Mouse (Mus musculus): ENCODE measurements at regions not wholly inside any gene's neighbourhood (a gene's known extent, or its start where the extent isn't known, plus 50 kb on each side); places are given as distances from the start of the nearest gene placed in this dataset.

DNA sequence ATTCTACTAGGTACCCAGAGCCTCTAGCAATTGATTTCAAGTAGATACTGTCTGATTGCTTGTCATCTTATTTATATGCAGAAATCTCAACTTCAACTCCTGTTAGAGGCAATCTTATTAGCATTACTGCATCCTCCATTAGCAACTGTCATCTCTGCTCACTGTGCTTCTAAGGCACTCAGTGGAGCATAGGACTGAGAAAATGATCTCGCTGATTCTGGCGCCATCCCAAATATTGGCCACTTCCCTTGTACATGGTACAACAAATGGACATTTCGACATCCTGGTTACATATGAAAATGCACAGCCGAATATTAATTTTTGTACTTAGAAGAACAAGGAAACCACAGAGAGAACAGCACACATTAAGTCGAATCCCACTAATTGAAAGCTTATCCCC lies 329.7 kb upstream of the G2e3 start:
- DNase-seq (ENCODE audit: low spot score in 2 of 2) = no peak

DNA sequence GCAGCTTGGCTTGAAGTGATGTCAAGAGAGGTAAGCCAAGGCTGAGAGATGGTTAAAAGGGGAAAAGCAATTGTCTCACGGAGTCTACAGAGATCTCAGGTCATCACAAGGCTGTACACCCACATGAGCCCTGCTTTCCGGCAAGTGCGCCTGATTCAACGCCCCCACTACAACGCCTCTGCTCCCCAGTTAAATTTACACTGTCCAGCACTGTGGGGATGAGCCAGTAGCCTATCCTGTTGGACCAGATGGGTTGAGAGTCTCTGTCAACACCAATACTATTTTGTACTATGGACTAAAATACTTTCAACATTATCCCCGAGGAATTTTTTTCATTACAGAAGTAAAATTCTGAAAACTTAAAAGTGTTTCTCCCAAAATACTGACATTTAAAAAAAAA lies 331.8 kb upstream of the G2e3 start:
- DNase-seq (ENCODE audit: low spot score in 2 of 2) = no peak

DNA sequence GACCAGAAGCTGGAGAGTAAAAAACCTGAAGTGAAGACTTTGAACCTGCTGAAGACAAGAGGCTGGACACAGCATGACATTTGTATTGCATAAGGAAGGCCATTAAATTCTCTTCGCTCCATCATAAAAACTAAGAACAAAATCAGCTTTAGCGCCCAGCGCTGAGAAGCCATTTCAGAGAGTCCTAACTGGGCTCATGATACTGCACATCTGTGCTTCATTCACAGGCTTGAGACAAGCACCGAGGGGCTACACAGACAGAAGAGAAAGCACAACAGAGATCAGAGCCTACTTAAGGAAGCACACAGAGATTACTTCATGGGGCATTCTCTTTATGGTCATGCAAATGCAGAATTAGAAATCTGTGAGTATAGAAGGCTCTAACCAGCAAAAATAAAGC lies 338.2 kb upstream of the G2e3 start:
- no peak for DNase-seq (ENCODE audit: low spot score in 2 of 2)

- no peak for DNase-seq (ENCODE audit: low spot score in 2 of 2)
Measured at GRCm38 (mm10) chr12:51001722-51002592, 345.9 kb upstream of the G2e3 start.

DNA sequence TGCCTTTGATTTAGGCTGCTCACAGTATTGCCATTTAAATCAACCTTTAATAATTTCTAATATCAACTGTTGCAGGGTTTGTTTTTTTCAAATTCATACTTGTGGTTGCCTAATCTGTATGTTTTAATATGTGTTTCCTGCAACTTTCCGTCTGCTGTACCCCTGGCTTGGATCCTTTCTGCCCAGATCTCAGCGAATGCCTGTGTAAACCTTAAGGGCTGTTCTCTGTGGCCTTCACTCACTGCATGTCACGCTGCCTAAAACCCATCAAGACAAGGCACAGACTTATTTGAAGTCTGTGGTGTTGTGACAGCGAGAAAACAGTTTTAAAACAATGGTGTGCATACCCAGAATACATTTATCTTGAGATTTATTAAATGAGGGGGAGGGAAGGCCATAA lies 346.8 kb upstream of the G2e3 start:
- no peak for DNase-seq (ENCODE audit: low spot score in 2 of 2)

- DNase-seq (ENCODE audit: low spot score in 2 of 2) = no peak
Measured at GRCm38 (mm10) chr12:51000281-51001075, 347.4 kb upstream of the G2e3 start.

- DNase-seq (ENCODE audit: low spot score in 2 of 2) = peak; percentile 28 to 68
Measured at GRCm38 (mm10) chr12:50999295-51000237, 348.3 kb upstream of the G2e3 start.

DNA sequence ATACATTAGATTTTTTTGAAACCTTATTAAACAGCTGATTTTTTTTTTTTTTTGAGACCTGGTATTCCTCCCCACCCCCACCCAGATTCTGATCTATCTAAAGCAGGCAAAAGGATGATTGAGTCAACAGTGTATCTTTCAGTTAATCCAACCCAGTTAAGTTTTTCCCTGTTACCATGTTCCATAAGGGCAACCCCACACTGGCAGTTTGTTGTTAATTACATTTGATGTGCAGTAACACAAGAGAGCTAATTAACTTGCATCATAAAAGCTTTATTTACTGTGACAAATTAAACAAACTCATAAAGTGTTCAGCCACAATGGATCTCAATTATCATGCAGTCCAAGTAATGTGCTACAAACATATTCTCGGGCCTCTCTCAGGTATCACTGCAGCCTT lies 346.8 kb upstream of the Prkd1 start:
- DNase-seq (ENCODE audit: low spot score in 2 of 2) = no peak

DNA sequence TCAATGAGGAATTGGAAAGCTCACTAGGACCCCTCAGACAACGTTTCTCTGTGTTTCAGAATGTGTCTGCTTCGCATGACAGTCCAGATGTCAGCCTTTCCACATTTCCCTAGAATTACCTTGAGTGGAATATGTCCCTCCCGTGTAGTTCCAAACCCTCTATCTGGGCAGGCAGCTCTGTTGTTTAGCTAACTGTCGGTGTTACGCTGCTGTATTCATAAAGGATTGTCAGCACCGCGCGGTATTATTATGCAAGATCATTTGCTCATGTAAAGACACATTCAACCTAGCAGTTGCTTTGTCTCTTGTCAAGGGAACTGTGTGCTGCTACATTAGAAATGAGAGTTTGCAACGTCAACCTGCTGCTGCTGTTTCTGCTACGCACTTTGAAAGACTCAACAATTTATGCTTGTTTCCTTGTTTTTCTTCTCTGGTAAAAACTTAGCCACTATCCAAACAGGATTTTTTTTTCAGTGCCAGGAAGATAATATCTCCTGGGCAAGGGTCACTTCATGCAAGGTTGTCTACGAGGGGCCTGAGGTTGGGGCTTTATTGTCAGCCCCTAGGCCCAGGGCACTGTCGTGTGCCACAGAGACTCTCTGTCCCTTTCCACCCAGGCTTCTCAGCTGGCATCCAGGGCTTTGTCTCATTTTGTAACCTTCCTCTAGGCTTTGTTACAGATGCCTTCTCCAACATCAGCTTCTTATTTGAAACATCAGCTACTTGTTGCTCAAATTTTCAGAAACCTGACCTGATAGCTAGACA lies 340.8 kb upstream of the Prkd1 start:
- DNase-seq (ENCODE audit: low spot score in 2 of 2) = no peak

GRCm38 (mm10) chr12:50981318-50981717 lies 332.4 kb upstream of the Prkd1 start:
- DNase-seq (ENCODE audit: low spot score in 2 of 2) = no peak

DNA sequence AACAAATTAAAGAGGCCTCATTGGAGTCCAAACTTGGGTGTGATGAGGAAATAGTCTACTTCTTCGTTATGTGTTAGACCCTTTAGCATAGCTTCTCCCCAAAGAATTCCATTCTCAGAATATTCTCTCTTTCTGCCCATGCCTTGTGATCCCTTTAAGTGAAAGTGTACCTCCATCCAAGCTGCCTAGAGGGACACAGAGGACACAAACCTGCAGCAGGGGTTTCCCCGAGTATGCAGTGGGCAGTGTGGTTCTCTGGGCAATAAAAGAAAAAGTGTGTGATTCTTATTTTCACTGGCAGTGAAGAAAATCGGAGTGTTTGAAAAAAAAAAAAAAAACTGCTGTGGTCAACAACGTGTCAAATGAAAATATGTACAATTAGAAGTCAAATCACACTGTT lies 331.9 kb upstream of the Prkd1 start:
- no peak for DNase-seq (ENCODE audit: low spot score in 2 of 2)

GRCm38 (mm10) chr12:50970759-50971122 lies 321.8 kb upstream of the Prkd1 start:
- DNase-seq (ENCODE audit: low spot score in 2 of 2) = no peak

DNA sequence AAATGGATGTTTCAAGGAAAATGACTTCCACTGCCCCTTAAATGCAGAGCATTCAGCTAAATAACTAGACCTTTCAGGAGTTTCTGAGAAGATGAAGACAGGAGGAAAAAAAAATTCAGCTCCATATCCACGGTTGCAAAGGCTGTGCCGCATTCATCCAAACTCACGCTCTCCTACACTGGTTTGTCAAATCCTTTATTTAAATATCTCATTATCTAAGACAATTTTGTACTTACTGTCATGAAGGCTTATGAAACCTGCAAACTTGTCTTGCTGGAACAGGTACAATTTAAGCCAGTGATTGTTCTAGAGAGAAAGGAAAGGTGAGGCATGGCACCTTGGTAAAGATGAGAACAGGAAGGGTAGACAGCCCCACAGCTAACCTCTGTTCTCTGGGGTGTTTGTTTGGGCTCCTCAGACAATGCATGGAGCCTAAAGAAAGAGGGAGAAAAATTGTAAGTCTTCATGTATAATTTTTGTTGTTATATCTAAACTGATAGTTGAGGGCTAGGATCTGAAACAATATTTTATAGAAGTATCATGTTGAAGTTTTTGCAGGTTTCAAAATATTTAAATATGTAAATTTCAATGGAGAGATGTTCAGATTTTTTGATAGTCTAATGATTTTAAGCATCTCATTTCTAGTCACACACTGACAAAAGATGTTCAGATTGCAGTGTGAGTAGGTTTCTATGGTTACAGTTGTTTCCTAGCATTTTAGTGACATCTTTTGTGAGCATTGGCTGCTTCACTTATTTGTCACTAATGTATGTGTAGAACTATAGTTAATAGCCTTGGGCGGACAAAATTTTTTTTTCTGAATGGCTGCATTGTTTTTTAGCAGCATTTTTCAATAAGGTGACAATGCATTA lies 321.2 kb upstream of the Prkd1 start:
- DNase-seq (ENCODE audit: low spot score in 2 of 2) = no peak

- DNase-seq (ENCODE audit: low spot score in 2 of 2) = no peak
Measured at GRCm38 (mm10) chr12:50969402-50969801, 320.5 kb upstream of the Prkd1 start.

- no peak for DNase-seq (ENCODE audit: low spot score in 2 of 2)
Measured at GRCm38 (mm10) chr12:50967168-50967810, 318.4 kb upstream of the Prkd1 start.

DNA sequence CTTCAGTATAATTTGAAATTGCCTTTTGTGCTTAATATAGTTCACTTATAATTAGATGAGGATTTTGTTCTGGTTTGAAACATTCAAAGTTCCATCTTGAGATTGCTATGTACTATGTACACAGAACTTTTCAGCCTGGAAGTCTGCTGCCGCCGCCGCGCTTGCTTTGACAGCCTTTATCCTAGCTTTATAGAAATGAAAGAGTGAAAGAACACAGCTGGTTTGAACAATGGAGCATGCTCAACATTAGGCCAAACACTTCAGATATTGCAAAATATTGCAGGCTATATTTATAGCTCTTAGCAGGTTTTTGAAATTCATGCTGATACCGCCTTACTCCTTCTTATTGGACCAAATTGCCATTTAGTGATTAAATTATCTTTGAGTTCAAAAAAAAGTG lies 305.1 kb upstream of the Prkd1 start:
- DNase-seq (ENCODE audit: low spot score in 2 of 2) = no peak

- no peak for DNase-seq (ENCODE audit: low spot score in 2 of 2)
Measured at GRCm38 (mm10) chr12:50947035-50947434, 298.1 kb upstream of the Prkd1 start.

DNA sequence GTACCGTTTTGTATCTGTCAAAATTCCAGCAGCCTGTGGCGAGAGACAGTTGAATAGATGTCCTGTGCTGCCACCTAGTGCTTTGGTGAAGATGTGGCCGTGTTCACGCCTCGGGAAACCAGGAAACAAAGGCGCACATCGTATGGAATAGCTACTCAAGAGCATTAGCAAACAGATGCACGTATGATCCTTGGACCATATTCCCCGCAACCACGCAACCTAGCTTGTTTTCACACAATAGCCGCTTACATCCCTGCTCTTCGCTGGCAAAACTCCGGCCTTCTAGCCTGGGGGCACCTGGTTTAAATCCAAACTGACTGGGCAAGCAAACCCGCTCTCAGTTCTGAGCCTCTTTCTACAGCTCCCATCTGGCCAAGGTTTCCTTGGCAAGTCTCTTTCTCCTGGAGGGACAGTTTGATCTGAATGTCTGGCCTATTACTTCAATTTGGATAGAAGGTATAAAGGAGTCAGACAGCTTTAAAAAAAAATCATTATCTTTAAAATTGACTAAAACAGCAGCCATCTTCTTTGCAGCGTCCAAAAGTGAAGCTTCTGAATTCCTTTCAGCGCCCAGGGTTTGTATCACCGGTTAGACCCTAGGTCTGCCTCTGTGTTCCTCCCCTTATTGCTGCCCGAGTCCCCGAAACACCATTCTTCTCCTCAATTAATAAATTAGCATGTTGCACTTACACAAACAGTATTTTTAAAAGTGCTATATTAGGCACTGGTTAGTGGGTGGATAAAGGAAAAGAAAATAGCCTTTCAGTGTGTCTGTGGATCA lies 295.0 kb upstream of the Prkd1 start:
- no peak for DNase-seq (ENCODE audit: low spot score in 2 of 2)

DNA sequence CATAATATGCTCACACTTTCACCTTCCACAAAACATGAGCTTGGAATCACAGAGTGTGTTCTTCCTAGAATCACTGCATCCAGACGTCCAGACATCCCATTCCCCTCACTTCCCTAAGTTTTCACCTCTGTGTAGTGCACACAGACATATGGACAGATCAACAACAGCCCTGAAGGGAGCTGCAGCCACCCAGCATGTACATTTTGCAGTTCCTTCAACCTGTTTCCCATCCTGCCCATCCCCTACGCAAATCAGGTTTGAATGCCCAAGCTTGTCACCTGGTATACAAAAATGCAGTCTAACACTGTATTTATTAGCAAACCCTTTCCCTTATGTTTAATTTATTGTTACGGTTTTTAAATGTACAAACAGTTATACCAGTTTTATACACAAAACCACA lies 294.4 kb upstream of the Prkd1 start:
- DNase-seq (ENCODE audit: low spot score in 2 of 2) = no peak
